Comparison of ENCODE assay signal across 33 mouse cellular contexts in the genomic region with DNA sequence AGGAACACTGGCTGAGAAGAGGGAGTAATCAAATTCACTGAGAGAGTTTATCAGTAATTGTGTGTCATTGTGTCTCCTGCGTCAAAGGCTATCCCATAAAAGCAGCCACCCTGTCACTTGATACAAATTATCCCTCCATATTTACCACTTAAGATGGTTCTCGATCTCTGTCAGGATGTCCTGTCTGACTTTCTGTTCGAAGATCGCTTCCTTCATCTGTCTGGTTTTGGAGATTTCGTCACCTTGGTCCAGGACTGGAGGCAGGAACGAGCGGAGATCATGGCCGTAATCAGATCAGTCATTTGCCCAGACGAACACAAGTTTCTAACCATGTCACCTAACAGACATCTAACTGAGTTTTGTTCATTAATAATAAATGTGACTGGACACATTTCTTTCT. TPM values are rescaled to one million over a fixed set of nuclear protein-coding genes. Genes with fewer than 3 reads are reported as not detected.
"Had no signal": no experiment of that assay in that cellular context is flagged by ENCODE, and none has a peak within 500 bp of the region (broad histone marks: within the 10 kb centered on the region; RNA-seq: fewer than 3 reads in every experiment).

No protein-coding gene starts in this region.

- DNase-seq: cerebellum, adult 9-11 months; cerebellum, postnatal 10 days; cerebellum, postnatal 14 days; cerebellum, postnatal 25 days; cerebellum, postnatal 36 days; embryo, embryonic 11 days; forebrain, postnatal 0 days; gastrocnemius, adult 2 months; gastrocnemius, postnatal 10 days; gastrocnemius, postnatal 14 days; gastrocnemius, postnatal 25 days; gastrocnemius, postnatal 36 days; heart, adult 18-20 months; heart, adult 2 months had no signal

- H3K4me2 ChIP-seq: embryonic facial prominence, embryonic 12.5 days; embryonic facial prominence, embryonic 13.5 days; embryonic facial prominence, embryonic 15.5 days; forebrain, embryonic 12.5 days; forebrain, embryonic 13.5 days; forebrain, embryonic 15.5 days; heart, embryonic 11.5 days had no signal

- H3K9ac ChIP-seq: embryonic facial prominence, embryonic 12.5 days; embryonic facial prominence, embryonic 13.5 days; embryonic facial prominence, embryonic 15.5 days; forebrain, embryonic 12.5 days; forebrain, embryonic 13.5 days; forebrain, embryonic 15.5 days; forebrain, postnatal 0 days had no signal

- H3K9me3 ChIP-seq: embryonic facial prominence, embryonic 10.5 days; embryonic facial prominence, embryonic 12.5 days; embryonic facial prominence, embryonic 13.5 days; embryonic facial prominence, embryonic 15.5 days; forebrain, embryonic 10.5 days; forebrain, embryonic 12.5 days; forebrain, embryonic 13.5 days; forebrain, embryonic 15.5 days had no signal

- H3K4me3 ChIP-seq: embryonic facial prominence, embryonic 10.5 days; embryonic facial prominence, embryonic 12.5 days; embryonic facial prominence, embryonic 13.5 days; embryonic facial prominence, embryonic 15.5 days; erythroblast, embryonic 14.5 days; forebrain, embryonic 10.5 days; forebrain, embryonic 12.5 days; forebrain, embryonic 13.5 days; forebrain, embryonic 15.5 days; gastrocnemius, adult 2 months; heart, adult 2 months had no signal

- H3K36me3 ChIP-seq: embryonic facial prominence, embryonic 10.5 days; embryonic facial prominence, embryonic 12.5 days; embryonic facial prominence, embryonic 13.5 days; embryonic facial prominence, embryonic 15.5 days; forebrain, embryonic 10.5 days; forebrain, embryonic 12.5 days; forebrain, embryonic 15.5 days had no signal

- H3K27ac ChIP-seq: embryonic facial prominence, embryonic 10.5 days; embryonic facial prominence, embryonic 12.5 days; embryonic facial prominence, embryonic 13.5 days; embryonic facial prominence, embryonic 15.5 days; forebrain, embryonic 10.5 days; forebrain, embryonic 12.5 days; forebrain, embryonic 13.5 days; forebrain, embryonic 15.5 days; gastrocnemius, adult 2 months; heart, adult 2 months had no signal

- ATAC-seq: forebrain, embryonic 13.5 days; forebrain, embryonic 14.5 days; forebrain, embryonic 15.5 days; forebrain, embryonic 16.5 days; forebrain, postnatal 0 days had no signal

- H3K4me1 ChIP-seq: embryonic facial prominence, embryonic 10.5 days; embryonic facial prominence, embryonic 12.5 days; embryonic facial prominence, embryonic 13.5 days; embryonic facial prominence, embryonic 15.5 days; forebrain, embryonic 10.5 days; forebrain, embryonic 12.5 days; forebrain, embryonic 13.5 days had no signal

- H3K27me3 ChIP-seq: embryonic facial prominence, embryonic 12.5 days; embryonic facial prominence, embryonic 13.5 days; embryonic facial prominence, embryonic 15.5 days; forebrain, embryonic 12.5 days; forebrain, embryonic 13.5 days; forebrain, embryonic 15.5 days had no signal

RNA-seq across cellular contexts. Expression of gene Cfap221, which starts 43.6 kb away (rescaled TPM):
- total RNA-seq: common myeloid progenitor, adult 5-6 weeks; gastrocnemius, adult 18-20 months; gastrocnemius, adult 2 months; gastrocnemius, adult 8-10 months; gastrocnemius, postnatal 10 days; gastrocnemius, postnatal 14 days; gastrocnemius, postnatal 25 days; gastrocnemius, postnatal 36 days; gastrocnemius, postnatal 4 days; granulocyte monocyte progenitor cell, adult 5-6 weeks; heart, adult 18-20 months; heart, adult 2 months; heart, adult 8-10 months had no signal
- polyA plus RNA-seq: embryonic facial prominence, embryonic 10.5 days; embryonic facial prominence, embryonic 11.5 days; embryonic facial prominence, embryonic 13.5 days; erythroblast, embryonic 14.5 days; forebrain, embryonic 12.5 days; forebrain, embryonic 13.5 days had no signal

RNA-seq across cellular contexts. Expression of gene Sctr, which starts 53.2 kb away (rescaled TPM):
- total RNA-seq: common myeloid progenitor, adult 5-6 weeks; granulocyte monocyte progenitor cell, adult 5-6 weeks; heart, adult 8-10 months had no signal
- polyA plus RNA-seq: embryonic facial prominence, embryonic 11.5 days; embryonic facial prominence, embryonic 13.5 days; erythroblast, embryonic 14.5 days; heart, embryonic 11.5 days had no signal
